Mouse (Mus musculus) limb, embryonic 15.5 days (tissue): ENCODE data around the gene Ubxn11. TPM values are rescaled to one million over a fixed set of nuclear protein-coding genes. Genes with fewer than 3 reads are reported as not detected.

Experiments used
- ATAC-seq: fragments of 200-750 bp; cut with Nextera tagmentation; 2 replicates; pipeline ENCODE4 v1.8.0; 2017; ENCODE audit warnings: low read depth, moderate TSS enrichment; ENCODE audit not compliant: insufficient number of reproducible peaks, low FRiP score, low TSS enrichment
- H3K27ac ChIP-seq: fragments of 300-500 bp; sonication (generic); 2 replicates; pipeline ENCODE4 v1.5.1; 2015; ENCODE audit warnings: moderate library complexity, mild to moderate bottlenecking, inconsistent platforms
- H3K27me3 ChIP-seq: fragments of 300-500 bp; sonication (generic); 2 replicates; pipeline ENCODE4 v1.6.1; 2015; ENCODE audit warnings: inconsistent platforms
- H3K36me3 ChIP-seq: fragments of 300-500 bp; sonication (generic); 2 replicates; pipeline ENCODE4 v1.6.1; 2015; ENCODE audit warnings: inconsistent platforms
- H3K4me1 ChIP-seq: fragments of 300-500 bp; sonication (generic); 2 replicates; pipeline ENCODE4 v1.6.1; 2015; ENCODE audit warnings: inconsistent platforms
- H3K4me2 ChIP-seq: fragments of 300-500 bp; sonication (generic); 2 replicates; pipeline ENCODE4 v1.6.1; 2015; ENCODE audit warnings: mild to moderate bottlenecking, inconsistent platforms
- H3K4me3 ChIP-seq: fragments of 300-500 bp; sonication (generic); 2 replicates; pipeline ENCODE4 v1.5.1; 2015; ENCODE audit warnings: mild to moderate bottlenecking, inconsistent platforms
- H3K9ac ChIP-seq: fragments of 300-500 bp; sonication (generic); 2 replicates; pipeline ENCODE4 v1.6.1; 2015; ENCODE audit warnings: inconsistent platforms
- H3K9me3 ChIP-seq: fragments of 300-500 bp; sonication (generic); 2 replicates; pipeline ENCODE4 v1.6.1; 2016; ENCODE audit warnings: inconsistent platforms
- WGBS: fragments of 180-500 bp; shearing (Covaris S2); methylation state at CpG from one replicate; pipeline ENCODE4 v1.1.7; 2015; 5-methylcytosine and 5-hydroxymethylcytosine counted together
- polyA plus RNA-seq: library from polyadenylated mRNA; unstranded; fragments of >200 nt; fragmentation: Nextera tagmentation; extraction: Ambion mirVana; gene quantifications from 2 replicates; pipeline ENCODE4 v1.2.1, GENCODE M21; 2015

Gene Ubxn11
- polyA plus RNA-seq, 1 experiment from 2014 or later, result 10.7 TPM

DNA sequence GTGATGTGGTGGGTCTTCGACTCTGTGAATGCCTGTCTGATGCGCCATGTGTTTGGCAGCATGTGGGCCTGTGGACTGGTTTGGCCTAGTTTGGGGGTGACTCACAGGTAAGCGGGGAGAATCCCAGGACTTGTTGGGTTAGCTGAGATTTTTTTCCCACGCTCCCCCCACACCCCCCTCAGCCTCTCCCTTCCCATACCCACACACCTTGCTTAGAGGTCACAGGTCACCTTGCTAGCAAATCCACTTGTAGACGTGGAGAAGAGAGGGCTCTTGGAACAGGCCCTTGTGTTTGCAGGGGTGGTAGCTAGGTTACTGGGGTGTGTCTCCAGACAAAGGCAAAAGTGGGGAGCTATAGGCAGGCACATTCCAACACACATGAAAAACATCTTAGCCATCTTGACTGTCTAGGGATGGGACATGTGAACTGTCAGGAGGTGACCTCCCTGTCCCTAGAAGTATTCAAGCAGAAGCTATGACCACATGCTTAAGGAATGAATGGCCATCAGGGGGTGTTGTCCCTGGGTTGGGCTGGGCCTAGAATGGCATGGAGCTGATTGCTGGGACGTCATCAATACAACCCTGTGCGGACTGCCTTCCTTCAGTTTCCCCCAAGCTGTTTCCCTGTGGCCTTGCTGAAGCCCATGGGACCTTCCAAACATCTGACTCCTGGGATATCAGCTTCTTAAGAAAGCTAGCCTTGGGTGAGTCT lies 34.4 kb upstream of the Ubxn11 start:
- ATAC-seq, result no peak

DNA sequence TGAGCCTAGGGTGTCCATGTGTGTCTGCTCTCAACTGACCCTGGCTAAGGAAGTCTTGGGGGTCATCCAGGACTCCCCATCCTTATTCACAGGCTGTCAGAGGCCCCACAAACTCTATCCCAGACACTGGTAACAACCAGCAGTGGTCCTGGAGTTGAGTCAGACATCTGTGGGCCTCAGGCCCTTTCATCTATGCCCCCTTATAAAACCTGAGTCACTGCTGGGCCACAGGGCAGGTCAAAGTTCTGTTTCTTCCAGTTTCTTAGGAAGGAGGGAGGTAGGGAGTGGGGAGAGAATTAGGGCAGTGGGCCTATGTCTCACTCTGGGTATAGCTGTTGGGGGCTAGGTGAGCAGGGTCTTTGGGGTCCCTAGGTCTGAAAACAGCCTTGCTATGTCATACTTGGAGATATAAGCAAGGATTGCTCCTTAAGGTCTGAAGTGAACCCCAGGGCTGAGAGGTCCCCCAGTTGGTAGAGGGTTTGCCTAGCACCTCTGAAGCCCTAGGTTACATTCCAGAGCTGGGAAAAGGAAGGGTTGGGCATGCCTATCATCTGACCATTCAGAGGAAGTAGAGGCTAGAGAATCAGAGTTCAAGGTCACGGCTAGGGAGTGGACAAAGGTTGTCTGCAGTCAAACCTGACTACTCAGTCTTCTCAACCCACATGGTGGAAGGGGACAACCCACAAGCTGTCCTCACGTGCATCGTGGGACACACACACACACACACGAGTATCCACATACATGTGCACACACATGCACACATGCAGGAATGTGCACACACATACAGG lies 33.4 kb upstream of the Ubxn11 start:
- H3K4me2 ChIP-seq, result no peak overlapping the region
- H3K27me3 ChIP-seq, result peaks cover 22% of the 10 kb centered on the region
- WGBS, result 91% methylated on average over 4 of the region's 4 CpGs
- no peak overlapping the region for H3K27ac ChIP-seq
- no peaks in the 10 kb centered on the region; the same call in 1 of the 2 replicates for H3K9me3 ChIP-seq
- no peak; the same call in 1 of the 2 replicates for ATAC-seq
- 0 out of 2 replicates have a peak, but pooled peaks cover 5% of the 10 kb centered on the region for H3K4me1 ChIP-seq
- no peak overlapping the region for H3K9ac ChIP-seq
- H3K36me3 ChIP-seq, result no peaks in the 10 kb centered on the region
- H3K4me3 ChIP-seq, result no peak overlapping the region

More for the DNA sequence above, 34.4 kb upstream of the Ubxn11 start:
- H3K4me3 ChIP-seq, result no peak overlapping the region
- H3K9me3 ChIP-seq, result no peaks in the 10 kb centered on the region; the same call in 1 of the 2 replicates
- peaks cover 22% of the 10 kb centered on the region for H3K27me3 ChIP-seq
- 0 out of 2 replicates have a peak, but pooled peaks cover 5% of the 10 kb centered on the region for H3K4me1 ChIP-seq
- H3K36me3 ChIP-seq, result no peaks in the 10 kb centered on the region
- no peak overlapping the region for H3K4me2 ChIP-seq
- 73% methylated on average over 7 of the region's 7 CpGs for WGBS
- no peak overlapping the region for H3K27ac ChIP-seq
- no peak overlapping the region for H3K9ac ChIP-seq

DNA sequence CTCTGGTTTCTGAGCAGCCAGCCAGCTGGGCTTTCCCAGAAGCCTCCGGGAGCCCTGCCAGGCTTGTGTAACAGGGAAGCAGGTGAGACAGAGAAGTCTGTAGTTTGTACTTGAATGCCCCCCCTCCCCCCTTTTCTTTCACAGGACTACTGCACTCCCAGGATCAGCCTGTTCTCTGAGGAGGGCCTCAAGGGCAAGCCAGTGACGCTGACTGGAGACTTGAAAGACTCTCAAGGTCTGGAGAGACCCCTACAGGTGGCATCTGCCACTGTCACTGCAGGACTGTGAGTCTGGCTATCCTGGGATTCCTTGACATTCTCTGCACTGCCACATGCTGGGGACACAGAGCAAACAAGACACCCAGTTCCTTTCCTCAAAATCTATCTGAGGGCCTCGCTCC lies 23.7 kb upstream of the Ubxn11 start:
- no peak for ATAC-seq
- H3K4me2 ChIP-seq, result no peak overlapping the region
- no peaks in the 10 kb centered on the region for H3K9me3 ChIP-seq
- WGBS, result 22% methylated on average over 3 of the region's 3 CpGs
- peaks cover 15% of the 10 kb centered on the region for H3K4me1 ChIP-seq
- no peak overlapping the region for H3K9ac ChIP-seq
- H3K4me3 ChIP-seq, result no peak overlapping the region
- peaks cover 22% of the 10 kb centered on the region for H3K27me3 ChIP-seq
- H3K27ac ChIP-seq, result no peak overlapping the region
- no peaks in the 10 kb centered on the region for H3K36me3 ChIP-seq

DNA sequence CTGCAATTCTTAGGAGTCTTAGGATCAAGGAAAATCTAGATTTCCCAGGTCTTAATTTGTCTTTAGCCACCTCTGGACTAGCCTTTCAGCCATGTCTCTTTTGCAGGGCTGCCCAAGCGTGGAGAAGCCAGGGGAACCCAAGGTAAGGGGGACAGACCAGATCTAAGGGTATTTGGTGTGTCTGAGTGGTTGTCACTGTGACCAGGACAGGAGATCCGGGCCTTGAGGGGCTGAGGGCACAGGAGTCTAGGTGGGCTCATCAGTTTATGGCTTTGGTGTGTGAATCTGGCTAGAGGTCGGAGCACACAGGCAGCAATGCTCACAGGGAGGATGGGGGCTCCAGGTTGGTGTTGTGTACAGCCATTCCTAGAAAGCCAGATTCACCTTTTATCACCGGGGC lies 21.7 kb upstream of the Ubxn11 start:
- Histone ChIP-seq H3K36me3 (no peaks in the 10 kb centered on the region), H3K4me1 (peaks cover 15% of the 10 kb centered on the region), H3K4me2 (no peak overlapping the region), H3K4me3 (no peak overlapping the region), H3K9me3 (no peaks in the 10 kb centered on the region), H3K9ac (no peak overlapping the region), H3K27me3 (peaks cover 22% of the 10 kb centered on the region), H3K27ac (no peak overlapping the region)
- ATAC-seq, result no peak
- 72% methylated on average over 4 of the region's 4 CpGs for WGBS

DNA sequence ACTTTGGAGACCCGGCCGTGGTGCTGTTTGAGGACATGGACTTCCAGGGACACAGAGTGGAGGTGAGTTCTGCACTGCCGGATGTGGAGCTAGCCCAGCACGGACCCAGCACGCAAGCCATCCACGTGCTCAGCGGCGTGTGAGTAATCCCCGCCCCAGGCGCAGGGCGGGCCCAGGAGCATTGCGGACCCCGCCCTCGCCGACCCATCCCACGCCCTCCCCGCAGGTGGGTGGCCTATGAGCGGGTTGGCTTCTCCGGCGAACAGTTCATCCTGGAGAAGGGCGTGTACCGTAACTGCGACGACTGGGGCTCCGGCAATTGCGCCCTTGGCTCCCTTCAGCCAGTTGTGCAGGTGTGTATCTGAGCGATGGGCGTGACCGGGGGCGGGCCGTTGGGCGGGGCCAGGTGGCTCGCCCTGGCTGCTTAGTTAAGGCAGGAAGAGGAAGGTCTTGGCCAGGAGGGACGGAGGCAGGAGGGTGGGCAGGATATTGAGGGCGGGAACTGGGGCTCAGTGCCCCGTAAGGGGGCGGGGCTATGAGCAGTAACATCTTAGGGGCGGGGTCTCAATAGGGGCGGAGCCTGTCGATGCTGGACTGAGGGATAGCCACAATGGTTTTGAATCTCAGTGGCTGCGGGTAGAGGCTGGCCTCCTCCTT lies 20.5 kb upstream of the Ubxn11 start:
- Histone ChIP-seq H3K4me3 (peak overlapping the region; percentile 45), H3K4me2 (peak overlapping the region; percentile 86), H3K36me3 (no peaks in the 10 kb centered on the region), H3K27me3 (peaks cover 22% of the 10 kb centered on the region), H3K4me1 (peaks cover 15% of the 10 kb centered on the region), H3K27ac (no peak overlapping the region), H3K9ac (no peak overlapping the region), H3K9me3 (no peaks in the 10 kb centered on the region)
- WGBS, result under 1% methylated on average over 41 of the region's 41 CpGs
- peak; percentile 75 for ATAC-seq

DNA sequence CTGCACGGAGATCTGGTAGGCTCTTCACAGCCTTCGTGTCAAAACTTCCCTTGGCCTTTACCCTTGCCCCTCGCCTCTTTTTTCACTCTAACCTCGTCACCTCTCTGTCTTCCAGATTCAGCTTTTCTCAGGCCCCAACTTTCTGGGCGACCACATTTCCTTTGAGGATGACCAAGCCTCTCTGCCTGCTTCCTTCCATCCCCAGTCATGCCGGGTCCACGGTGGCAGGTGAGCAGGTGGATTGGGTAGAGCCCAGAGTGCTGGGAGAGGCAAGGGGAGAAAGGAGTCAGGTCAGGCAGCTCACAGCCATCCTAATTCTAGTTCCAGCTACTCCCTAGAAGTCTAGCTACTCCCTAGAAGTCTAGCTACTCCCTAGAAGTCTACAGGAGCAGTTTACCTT lies 19.9 kb upstream of the Ubxn11 start:
- WGBS, result 14% methylated on average over 7 of the region's 7 CpGs
- no peaks in the 10 kb centered on the region for H3K36me3 ChIP-seq
- H3K27ac ChIP-seq, result no peak overlapping the region
- H3K27me3 ChIP-seq, result peaks cover 22% of the 10 kb centered on the region
- H3K9ac ChIP-seq, result no peak overlapping the region
- peak overlapping the region; percentile 45 for H3K4me3 ChIP-seq
- peak overlapping the region; percentile 86 for H3K4me2 ChIP-seq
- no peak for ATAC-seq
- no peaks in the 10 kb centered on the region for H3K9me3 ChIP-seq
- H3K4me1 ChIP-seq, result peaks cover 15% of the 10 kb centered on the region

DNA sequence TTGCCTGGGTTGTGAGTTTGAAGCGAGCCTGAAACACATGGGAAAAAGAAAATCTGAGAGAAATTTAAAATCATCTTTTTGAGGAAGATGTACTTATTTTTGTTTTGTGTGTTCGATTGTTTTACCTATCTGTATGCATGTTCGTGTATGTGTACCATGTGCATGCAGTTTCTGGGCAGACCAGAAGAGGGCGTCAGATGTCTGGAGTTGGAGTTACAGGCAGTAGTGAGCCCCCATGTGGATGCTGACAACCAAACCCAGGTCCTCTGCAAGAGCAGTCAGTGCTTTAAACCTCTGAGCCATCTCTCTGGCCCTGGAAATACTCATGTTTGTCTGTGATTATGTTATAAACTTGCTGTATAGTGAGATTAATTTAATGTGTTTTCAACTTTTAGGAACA lies 17.4 kb upstream of the Ubxn11 start:
- Histone ChIP-seq H3K4me3 (no peak overlapping the region), H3K4me2 (no peak overlapping the region), H3K9me3 (no peaks in the 10 kb centered on the region), H3K9ac (no peak overlapping the region), H3K27me3 (peaks cover 22% of the 10 kb centered on the region), H3K27ac (no peak overlapping the region), H3K4me1 (peaks cover 15% of the 10 kb centered on the region), H3K36me3 (no peaks in the 10 kb centered on the region)
- ATAC-seq, result no peak
- 87% methylated on average over 4 of the region's 4 CpGs for WGBS

DNA sequence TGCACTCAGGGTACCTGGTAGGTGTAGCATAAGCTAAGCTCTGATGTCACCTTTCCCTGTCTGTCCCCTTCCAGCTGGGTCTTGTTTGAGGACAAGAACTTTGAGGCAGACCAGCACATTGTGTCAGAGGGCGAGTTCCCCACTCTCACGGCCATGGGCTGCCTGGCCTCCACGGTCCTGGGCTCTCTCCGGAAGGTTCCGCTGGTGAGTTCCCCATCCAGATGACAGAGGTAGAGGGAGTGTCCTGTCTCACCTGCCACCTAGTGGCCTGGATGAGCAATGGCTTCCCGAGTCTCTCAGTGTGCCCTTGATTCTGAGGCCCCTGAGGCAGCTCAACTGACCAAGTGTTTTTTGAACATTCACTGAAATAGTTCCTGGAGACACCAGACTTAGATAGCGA lies 15.0 kb upstream of the Ubxn11 start:
- Histone ChIP-seq H3K36me3 (no peaks in the 10 kb centered on the region), H3K4me2 (no peak overlapping the region), H3K4me1 (peaks cover 3% of the 10 kb centered on the region; the same call in 1 of the 2 replicates), H3K9me3 (no peaks in the 10 kb centered on the region), H3K27me3 (0 out of 2 replicates have a peak, but pooled peaks cover 3% of the 10 kb centered on the region), H3K4me3 (no peak overlapping the region), H3K27ac (no peak overlapping the region), H3K9ac (no peak overlapping the region)
- no peak for ATAC-seq
- WGBS, result 34% methylated on average over 7 of the region's 7 CpGs

DNA sequence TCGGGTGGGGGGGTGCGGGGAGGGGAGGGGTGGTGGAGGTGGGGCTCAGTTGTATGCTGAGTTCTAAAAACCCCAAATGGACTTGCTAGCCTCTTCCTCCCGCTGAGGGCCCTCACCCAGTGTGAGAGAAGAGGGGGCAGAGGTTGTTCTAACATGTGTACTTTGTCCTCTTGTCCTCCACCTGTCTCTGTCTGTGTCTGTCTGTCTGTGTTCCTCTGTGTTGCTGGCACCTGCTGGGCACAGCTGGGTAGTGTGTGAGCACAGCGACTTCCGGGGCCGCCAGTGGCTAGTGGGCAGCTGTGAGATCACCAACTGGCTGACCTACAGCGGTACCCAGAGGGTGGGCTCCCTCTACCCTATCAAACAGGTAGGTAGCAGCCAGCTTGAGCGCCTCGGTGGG lies 13.3 kb upstream of the Ubxn11 start:
- Histone ChIP-seq H3K9ac (no peak overlapping the region), H3K27ac (no peak overlapping the region), H3K4me2 (no peak overlapping the region), H3K4me3 (no peak overlapping the region), H3K4me1 (no peaks in the 10 kb centered on the region), H3K9me3 (no peaks in the 10 kb centered on the region), H3K27me3 (no peaks in the 10 kb centered on the region), H3K36me3 (no peaks in the 10 kb centered on the region)
- 77% methylated on average over 9 of the region's 9 CpGs for WGBS
- no peak for ATAC-seq

DNA sequence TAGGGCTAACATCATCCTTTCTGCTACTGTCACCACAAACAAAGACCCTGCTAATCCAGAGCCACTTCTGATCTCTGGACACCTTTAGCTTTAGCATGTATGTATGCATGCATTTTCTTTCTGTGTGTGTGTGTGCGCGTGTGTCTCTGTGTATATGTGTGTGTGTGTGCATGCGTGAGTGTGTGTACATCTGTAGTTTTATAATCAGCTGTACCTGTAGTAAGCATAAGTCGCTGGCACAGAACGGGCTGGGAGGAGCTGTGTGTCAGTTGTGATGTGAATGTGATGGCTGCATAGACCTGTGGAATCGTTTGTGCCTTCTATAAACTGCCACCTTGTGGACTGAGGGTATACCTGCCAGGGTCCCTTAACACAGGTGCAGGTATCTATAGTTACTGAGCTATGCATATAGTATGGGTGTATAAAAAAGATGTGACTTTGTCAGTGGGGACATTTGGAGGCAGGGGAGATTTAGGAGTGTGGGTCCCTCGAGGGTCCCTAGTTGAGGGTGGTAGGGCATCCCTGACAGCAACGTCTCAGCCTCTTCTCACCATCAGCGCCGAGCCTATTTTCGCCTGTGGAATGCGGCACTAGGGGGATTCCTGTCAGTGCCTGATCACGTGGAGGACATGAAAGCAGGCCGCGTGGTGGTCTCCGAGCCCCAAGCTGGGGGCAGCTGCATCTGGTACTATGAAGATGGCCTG lies 11.7 kb upstream of the Ubxn11 start:
- no peaks in the 10 kb centered on the region for H3K27me3 ChIP-seq
- H3K4me2 ChIP-seq, result no peak overlapping the region
- no peak overlapping the region for H3K4me3 ChIP-seq
- H3K9ac ChIP-seq, result no peak overlapping the region
- no peak overlapping the region for H3K27ac ChIP-seq
- no peaks in the 10 kb centered on the region for H3K9me3 ChIP-seq
- no peak for ATAC-seq
- 78% methylated on average over 16 of the region's 16 CpGs for WGBS
- H3K36me3 ChIP-seq, result no peaks in the 10 kb centered on the region
- H3K4me1 ChIP-seq, result no peaks in the 10 kb centered on the region

DNA sequence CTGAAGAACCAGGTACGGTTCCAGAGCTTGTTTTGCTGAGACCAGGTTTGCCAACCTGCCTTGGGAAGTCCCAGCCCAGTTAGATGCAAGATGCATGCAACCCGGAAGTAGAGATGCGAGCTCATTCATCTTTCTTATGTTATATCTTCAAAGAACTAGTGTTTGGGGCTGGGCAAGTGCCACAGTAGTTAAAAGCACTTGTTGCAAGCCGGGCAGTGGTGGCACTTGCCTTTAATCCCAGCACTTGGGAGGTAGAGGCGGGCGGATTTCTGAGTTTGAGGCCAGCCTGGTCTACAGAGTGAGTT lies 11.2 kb upstream of the Ubxn11 start:
- no peak overlapping the region for H3K4me3 ChIP-seq
- H3K4me1 ChIP-seq, result no peaks in the 10 kb centered on the region
- H3K36me3 ChIP-seq, result no peaks in the 10 kb centered on the region
- 82% methylated on average over 6 of the region's 6 CpGs for WGBS
- H3K27me3 ChIP-seq, result no peaks in the 10 kb centered on the region
- no peak for ATAC-seq
- no peaks in the 10 kb centered on the region for H3K9me3 ChIP-seq
- no peak overlapping the region for H3K27ac ChIP-seq
- no peak overlapping the region for H3K4me2 ChIP-seq
- H3K9ac ChIP-seq, result no peak overlapping the region
